Mouse (Mus musculus): ENCODE data around the gene Hoxd9. TPM values are rescaled to one million over a fixed set of nuclear protein-coding genes. Genes with fewer than 3 reads are reported as not detected.

The Hoxd9 gene
- polyA plus RNA-seq, 1 experiment = not detected

GRCm38 (mm10) chr2:74713239-74714150 lies 16.0 kb downstream of the Hoxd9 start:
- no peaks in the 10 kb centered on the region for H3K36me3 ChIP-seq (ENCODE audit: control insufficient read depth, insufficient read depth)
- H3K27me3 ChIP-seq (ENCODE audit: control insufficient read depth, insufficient read depth, insufficient read length) = peaks cover 42% of the 10 kb centered on the region
- no peaks in the 10 kb centered on the region for H3K79me2 ChIP-seq (ENCODE audit: control insufficient read depth, insufficient read depth)
- H3K79me3 ChIP-seq (ENCODE audit: low read depth) = no peaks in the 10 kb centered on the region
- H3ac ChIP-seq (ENCODE audit: control insufficient read depth, insufficient read length, low read depth) = no peak overlapping the region
- TF ChIP-seq MAX (IDR thresholded peaks at IDR 0.05) = no peak
- TF ChIP-seq CEBPB (IDR thresholded peaks at IDR 0.05; ENCODE audit: low read depth) = no peak
- no peak for TF ChIP-seq FOSL1 (IDR thresholded peaks at IDR 0.05; ENCODE audit: insufficient read depth, low read length, poor library complexity, severe bottlenecking)
- TF ChIP-seq CTCF (IDR thresholded peaks at IDR 0.05; ENCODE audit: control insufficient read depth, insufficient read depth, insufficient read length) = no peak
- TF ChIP-seq USF1 (IDR thresholded peaks at IDR 0.05; ENCODE audit: low read depth) = no peak
- no peak overlapping the region for H3K4me3 ChIP-seq (ENCODE audit: insufficient read depth, poor library complexity, severe bottlenecking)

DNA sequence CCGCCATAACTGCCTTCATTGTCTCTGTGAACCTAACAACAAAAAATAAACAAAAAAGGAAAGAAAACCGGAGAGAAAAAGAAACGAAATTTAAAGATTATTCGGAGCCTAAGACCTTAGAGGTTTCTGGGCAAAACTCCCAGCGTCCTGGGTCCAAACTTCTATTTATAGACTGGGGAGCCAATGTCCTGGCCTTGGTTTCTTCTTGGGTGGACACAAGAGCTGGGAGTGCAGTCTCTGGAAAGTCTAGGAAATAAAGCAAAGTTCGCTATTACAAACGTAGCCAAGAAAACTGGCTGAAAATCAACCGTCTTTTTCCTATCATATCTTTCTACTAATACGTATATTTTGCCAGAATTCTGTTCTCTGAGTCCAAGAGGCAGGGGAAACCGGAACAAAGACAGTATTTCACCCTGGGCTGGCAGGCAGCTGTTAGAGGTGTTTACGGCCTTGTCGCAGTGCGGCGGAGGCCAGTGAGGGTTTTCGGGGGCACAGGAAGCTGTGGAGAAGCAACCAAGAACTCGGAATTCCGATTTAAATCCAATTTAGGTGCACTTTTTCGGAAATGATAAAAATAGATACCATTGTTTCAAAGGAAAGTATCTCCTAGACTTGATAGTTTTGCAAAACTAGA lies 16.7 kb downstream of the Hoxd9 start:
- no peaks in the 10 kb centered on the region for H3K79me3 ChIP-seq (ENCODE audit: low read depth)

DNA sequence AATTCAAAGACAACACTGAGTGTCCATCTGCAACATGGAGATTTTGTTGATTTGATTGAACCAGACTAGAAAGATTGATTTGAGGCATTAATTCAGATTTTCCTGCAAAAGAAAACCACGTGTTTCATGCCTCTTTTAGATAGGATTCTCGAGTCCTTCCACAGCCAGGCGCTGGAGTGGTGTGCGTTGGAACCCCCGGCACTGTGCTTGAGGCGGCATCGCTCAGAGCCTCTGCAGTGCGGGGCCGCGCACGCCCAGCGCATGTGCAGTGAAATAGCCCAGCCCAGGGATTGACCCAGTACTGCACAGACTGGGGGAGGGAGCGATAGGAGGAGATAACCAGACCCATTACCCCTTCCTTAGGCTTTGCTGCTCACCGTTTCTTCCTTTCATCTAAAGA lies 17.4 kb downstream of the Hoxd9 start:
- Histone ChIP-seq H3ac (ENCODE audit: control insufficient read depth, insufficient read length, low read depth) (no peak overlapping the region), H3K4me3 (ENCODE audit: insufficient read depth, poor library complexity, severe bottlenecking) (no peak overlapping the region), H3K79me3 (ENCODE audit: low read depth) (no peaks in the 10 kb centered on the region), H3K79me2 (ENCODE audit: control insufficient read depth, insufficient read depth) (no peaks in the 10 kb centered on the region), H3K36me3 (ENCODE audit: control insufficient read depth, insufficient read depth) (no peaks in the 10 kb centered on the region), H3K27me3 (ENCODE audit: control insufficient read depth, insufficient read depth, insufficient read length) (peaks cover 36% of the 10 kb centered on the region)
- no peak for TF ChIP-seq MYOG (IDR thresholded peaks at IDR 0.05; ENCODE audit: control insufficient read depth, extremely low read depth, insufficient read length)
- no peak for TF ChIP-seq CEBPB (IDR thresholded peaks at IDR 0.05; ENCODE audit: low read depth)
- TF ChIP-seq MAX (IDR thresholded peaks at IDR 0.05) = no peak
- no peak for TF ChIP-seq MYOD1 (IDR thresholded peaks at IDR 0.05; ENCODE audit: control insufficient read depth, insufficient read length, low read depth)
- TF ChIP-seq USF1 (IDR thresholded peaks at IDR 0.05; ENCODE audit: low read depth) = no peak

More for the DNA sequence above, 16.7 kb downstream of the Hoxd9 start:
- no peaks in the 10 kb centered on the region for H3K36me3 ChIP-seq (ENCODE audit: control insufficient read depth, insufficient read depth)
- H3K79me2 ChIP-seq (ENCODE audit: control insufficient read depth, insufficient read depth) = no peaks in the 10 kb centered on the region
- no peak overlapping the region for H3ac ChIP-seq (ENCODE audit: control insufficient read depth, insufficient read length, low read depth)
- TF ChIP-seq CEBPB (IDR thresholded peaks at IDR 0.05; ENCODE audit: low read depth) (no peak), FOSL1 (IDR thresholded peaks at IDR 0.05; ENCODE audit: insufficient read depth, low read length, poor library complexity, severe bottlenecking) (no peak), MYOD1 (IDR thresholded peaks at IDR 0.05; ENCODE audit: control insufficient read depth, insufficient read length, low read depth) (no peak), CTCF (IDR thresholded peaks at IDR 0.05; ENCODE audit: control insufficient read depth, insufficient read depth, insufficient read length) (no peak), MAX (IDR thresholded peaks at IDR 0.05) (no peak), MYOG (IDR thresholded peaks at IDR 0.05; ENCODE audit: control insufficient read depth, extremely low read depth, insufficient read length) (no peak), USF1 (IDR thresholded peaks at IDR 0.05; ENCODE audit: low read depth) (no peak)
- no peak overlapping the region for H3K4me3 ChIP-seq (ENCODE audit: insufficient read depth, poor library complexity, severe bottlenecking)
- peaks cover 38% of the 10 kb centered on the region for H3K27me3 ChIP-seq (ENCODE audit: control insufficient read depth, insufficient read depth, insufficient read length)

- H3K4me3 ChIP-seq (ENCODE audit: insufficient read depth, poor library complexity, severe bottlenecking) = no peak overlapping the region
- peaks cover 36% of the 10 kb centered on the region for H3K27me3 ChIP-seq (ENCODE audit: control insufficient read depth, insufficient read depth, insufficient read length)
Observed at GRCm38 (mm10) chr2:74715504-74716241, 18.1 kb downstream of the Hoxd9 start.

GRCm38 (mm10) chr2:74720384-74720783 lies 22.9 kb downstream of the Hoxd9 start:
- TF ChIP-seq USF1 (IDR thresholded peaks at IDR 0.05; ENCODE audit: low read depth) (no peak), FOSL1 (IDR thresholded peaks at IDR 0.05; ENCODE audit: insufficient read depth, low read length, poor library complexity, severe bottlenecking) (no peak), MYOD1 (IDR thresholded peaks at IDR 0.05; ENCODE audit: control insufficient read depth, insufficient read length, low read depth) (no peak), CEBPB (IDR thresholded peaks at IDR 0.05; ENCODE audit: low read depth) (no peak)
- Histone ChIP-seq H3K4me3 (ENCODE audit: insufficient read depth, poor library complexity, severe bottlenecking) (no peak overlapping the region), H3K27me3 (ENCODE audit: control insufficient read depth, insufficient read depth, insufficient read length) (peaks cover 43% of the 10 kb centered on the region), H3K36me3 (ENCODE audit: control insufficient read depth, insufficient read depth) (no peaks in the 10 kb centered on the region), H3ac (ENCODE audit: control insufficient read depth, insufficient read length, low read depth) (no peak overlapping the region), H3K79me3 (ENCODE audit: low read depth) (no peaks in the 10 kb centered on the region), H3K79me2 (ENCODE audit: control insufficient read depth, insufficient read depth) (no peaks in the 10 kb centered on the region)

More at GRCm38 (mm10) chr2:74715504-74716241, 18.1 kb downstream of the Hoxd9 start:
- TF ChIP-seq FOSL1 (IDR thresholded peaks at IDR 0.05; ENCODE audit: insufficient read depth, low read length, poor library complexity, severe bottlenecking) = no peak
- peak; percentile 76 for TF ChIP-seq CTCF (IDR thresholded peaks at IDR 0.05; ENCODE audit: control insufficient read depth, insufficient read depth, insufficient read length)
- TF ChIP-seq CEBPB (IDR thresholded peaks at IDR 0.05; ENCODE audit: low read depth) = no peak
- no peak for TF ChIP-seq USF1 (IDR thresholded peaks at IDR 0.05; ENCODE audit: low read depth)
- TF ChIP-seq MAX (IDR thresholded peaks at IDR 0.05) = no peak
- no peaks in the 10 kb centered on the region for H3K79me3 ChIP-seq (ENCODE audit: low read depth)
- no peak overlapping the region for H3ac ChIP-seq (ENCODE audit: control insufficient read depth, insufficient read length, low read depth)
- no peaks in the 10 kb centered on the region for H3K79me2 ChIP-seq (ENCODE audit: control insufficient read depth, insufficient read depth)
- H3K36me3 ChIP-seq (ENCODE audit: control insufficient read depth, insufficient read depth) = no peaks in the 10 kb centered on the region

Data from C2C12 (cell line).